Mouse (Mus musculus): ENCODE measurements around the gene Hmox2. TPM values are rescaled to one million over a fixed set of nuclear protein-coding genes. Genes with fewer than 3 reads are reported as not detected.

Gene Hmox2
- polyA plus RNA-seq, 1 experiment, result 14.6 TPM

- Histone ChIP-seq H3K9me3 (no peaks in the 10 kb centered on the region), H3K36me3 (replicated peaks; ENCODE audit: low read length) (peaks cover 98% of the 10 kb centered on the region), H3K4me1 (0 out of 2 replicates have a peak, but pooled peaks cover 3% of the 10 kb centered on the region), H3K27me3 (replicated peaks) (no peaks in the 10 kb centered on the region), H3K4me3 (replicated peaks) (no peak overlapping the region)
- TF ChIP-seq FLI1 (IDR thresholded peaks at IDR 0.05; ENCODE audit: low read length), result no peak
- no peak for TF ChIP-seq GATA1 (IDR thresholded peaks at IDR 0.05; ENCODE audit: borderline replicate concordance, low read length)
These were observed 24.9 kb upstream of the Hmox2 start for GRCm38 (mm10) chr16:4701211-4701610.

- Histone ChIP-seq H3K27me3 (replicated peaks) (no peaks in the 10 kb centered on the region), H3K4me3 (replicated peaks) (no peak overlapping the region), H3K9me3 (no peaks in the 10 kb centered on the region), H3K4me1 (0 out of 2 replicates have a peak, but pooled peaks cover 3% of the 10 kb centered on the region), H3K36me3 (replicated peaks; ENCODE audit: low read length) (peaks cover 98% of the 10 kb centered on the region)
- no peak for TF ChIP-seq FLI1 (IDR thresholded peaks at IDR 0.05; ENCODE audit: low read length)
- no peak for TF ChIP-seq GATA1 (IDR thresholded peaks at IDR 0.05; ENCODE audit: borderline replicate concordance, low read length)
These were observed 23.5 kb upstream of the Hmox2 start for GRCm38 (mm10) chr16:4702646-4703045.

GRCm38 (mm10) chr16:4705541-4705940, 20.6 kb upstream of the Hmox2 start:
- peaks cover 98% of the 10 kb centered on the region for H3K36me3 ChIP-seq (replicated peaks; ENCODE audit: low read length)
- TF ChIP-seq GATA1 (IDR thresholded peaks at IDR 0.05; ENCODE audit: borderline replicate concordance, low read length) (no peak), FLI1 (IDR thresholded peaks at IDR 0.05; ENCODE audit: low read length) (no peak)
- no peaks in the 10 kb centered on the region for H3K9me3 ChIP-seq
- no peak overlapping the region for H3K4me3 ChIP-seq (replicated peaks)
- H3K27me3 ChIP-seq (replicated peaks), result no peaks in the 10 kb centered on the region
- H3K4me1 ChIP-seq, result 0 out of 2 replicates have a peak, but pooled peaks cover 3% of the 10 kb centered on the region

GRCm38 (mm10) chr16:4711173-4711572, 15.0 kb upstream of the Hmox2 start:
- Histone ChIP-seq H3K27me3 (replicated peaks) (no peaks in the 10 kb centered on the region), H3K36me3 (replicated peaks; ENCODE audit: low read length) (peaks cover 97% of the 10 kb centered on the region), H3K4me3 (replicated peaks) (no peak overlapping the region), H3K9me3 (no peaks in the 10 kb centered on the region), H3K4me1 (peaks cover 20% of the 10 kb centered on the region)
- TF ChIP-seq GATA1 (IDR thresholded peaks at IDR 0.05; ENCODE audit: borderline replicate concordance, low read length), result no peak
- TF ChIP-seq FLI1 (IDR thresholded peaks at IDR 0.05; ENCODE audit: low read length), result no peak

GRCm38 (mm10) chr16:4713861-4714710, 12.1 kb upstream of the Hmox2 start:
- H3K36me3 ChIP-seq (replicated peaks; ENCODE audit: low read length), result peaks cover 72% of the 10 kb centered on the region
- no peak overlapping the region for H3K4me3 ChIP-seq (replicated peaks)
- no peak for TF ChIP-seq GATA1 (IDR thresholded peaks at IDR 0.05; ENCODE audit: borderline replicate concordance, low read length)
- TF ChIP-seq FLI1 (IDR thresholded peaks at IDR 0.05; ENCODE audit: low read length), result no peak

GRCm38 (mm10) chr16:4717866-4718265, 8.3 kb upstream of the Hmox2 start:
- TF ChIP-seq GATA1 (IDR thresholded peaks at IDR 0.05; ENCODE audit: borderline replicate concordance, low read length), result no peak
- no peak for TF ChIP-seq FLI1 (IDR thresholded peaks at IDR 0.05; ENCODE audit: low read length)
- Histone ChIP-seq H3K36me3 (replicated peaks; ENCODE audit: low read length) (peaks cover 35% of the 10 kb centered on the region), H3K4me3 (replicated peaks) (peak overlapping the region; percentile 92), H3K9me3 (no peaks in the 10 kb centered on the region), H3K27me3 (replicated peaks) (no peaks in the 10 kb centered on the region), H3K4me1 (peaks cover 55% of the 10 kb centered on the region)

More at GRCm38 (mm10) chr16:4713861-4714710, 12.1 kb upstream of the Hmox2 start:
- H3K9me3 ChIP-seq, result no peaks in the 10 kb centered on the region
- no peaks in the 10 kb centered on the region for H3K27me3 ChIP-seq (replicated peaks)
- H3K4me1 ChIP-seq, result peaks cover 32% of the 10 kb centered on the region

- H3K9me3 ChIP-seq, result no peaks in the 10 kb centered on the region
- peaks cover 26% of the 10 kb centered on the region for H3K36me3 ChIP-seq (replicated peaks; ENCODE audit: low read length)
- H3K4me3 ChIP-seq (replicated peaks), result peak within 1 kb of the TSS; percentile 92
- H3K4me1 ChIP-seq, result peaks cover 60% of the 10 kb centered on the region
- no peaks in the 10 kb centered on the region for H3K27me3 ChIP-seq (replicated peaks)
- no peak for TF ChIP-seq GATA1 (IDR thresholded peaks at IDR 0.05; ENCODE audit: borderline replicate concordance, low read length)
- no peak for TF ChIP-seq FLI1 (IDR thresholded peaks at IDR 0.05; ENCODE audit: low read length)
These were observed 7.2 kb upstream of the Hmox2 start, which contains the start of gene Nmral1 for GRCm38 (mm10) chr16:4718753-4719518. Nmral1 (minus strand) TSS chr16:4719356.

GRCm38 (mm10) chr16:4722128-4722914, 3.8 kb upstream of the Hmox2 start:
- no peak for TF ChIP-seq GATA1 (IDR thresholded peaks at IDR 0.05; ENCODE audit: borderline replicate concordance, low read length)
- Histone ChIP-seq H3K36me3 (replicated peaks; ENCODE audit: low read length) (no peaks in the 10 kb centered on the region), H3K27me3 (replicated peaks) (no peaks in the 10 kb centered on the region), H3K9me3 (no peaks in the 10 kb centered on the region), H3K4me1 (peaks cover 56% of the 10 kb centered on the region), H3K4me3 (replicated peaks) (peak overlapping the region; percentile 80)

- Histone ChIP-seq H3K4me1 (peaks cover 57% of the 10 kb centered on the region), H3K36me3 (replicated peaks; ENCODE audit: low read length) (no peaks in the 10 kb centered on the region), H3K4me3 (replicated peaks) (peak overlapping the region; percentile 80), H3K9me3 (no peaks in the 10 kb centered on the region), H3K27me3 (replicated peaks) (no peaks in the 10 kb centered on the region)
- TF ChIP-seq GATA1 (IDR thresholded peaks at IDR 0.05; ENCODE audit: borderline replicate concordance, low read length) (no peak; the same call in 2 of the 3 replicates), FLI1 (IDR thresholded peaks at IDR 0.05; ENCODE audit: low read length) (no peak)
These were observed 3.3 kb upstream of the Hmox2 start for GRCm38 (mm10) chr16:4722915-4723209.

All from megakaryocyte, embryonic 14.5 days (primary cell).